Mouse (Mus musculus) erythroblast, adult 5-6 weeks (primary cell): ENCODE results near the gene Ccdc14. TPM values are rescaled to one million over a fixed set of nuclear protein-coding genes. Genes with fewer than 3 reads are reported as not detected.

Experiments
- ATAC-seq: replicated peaks from 2 replicates; pipeline ENCODE4 v1.8.0; 2016; ENCODE audit warnings: moderate number of reproducible peaks, mild to moderate bottlenecking, moderate TSS enrichment, inconsistent platforms; ENCODE audit not compliant: poor library complexity, low FRiP score, severe bottlenecking
- total RNA-seq, 2 experiments: library from RNA; stranded (forward) in 1 of 2; stranded (reverse) in 1 of 2; fragments of 150-400 nt in 1 of 2; fragments of 200-764, 138-1000 nt in 1 of 2; gene quantifications; 2 replicates each; pipeline versions ENCODE4 v1.2.3 to v1.2.4; 2015 to 2017; ENCODE audit warnings: low replicate concordance in 2 of 2

Gene Ccdc14
- total RNA-seq, 2 experiments from 2014 or later, result 2.0 to 2.1 TPM

GRCm38 (mm10) chr16:34772445-34773032, 82.1 kb downstream of the Ccdc14 start:
- ATAC-seq, result no peak

Other genes starting within 250 kb of the Ccdc14 start
- gene Kalrn, start 117.1 kb upstream of the Ccdc14 start, total RNA-seq (2015; ENCODE audit: low replicate concordance), result not detected in 2 replicates
- gene Kalrn, start 117.1 kb upstream of the Ccdc14 start, total RNA-seq (2017; ENCODE audit: low replicate concordance), result 0.84 and 0.94 TPM in 2 replicates
- gene Ropn1, start 40.7 kb upstream of the Ccdc14 start, total RNA-seq (2015; ENCODE audit: low replicate concordance), result not detected in 2 replicates
- gene Ropn1, start 40.7 kb upstream of the Ccdc14 start, total RNA-seq (2017; ENCODE audit: low replicate concordance), result not detected in 2 replicates
- 0.38 and 0.63 TPM in 2 replicates for gene Mylk, start 54.6 kb downstream of the Ccdc14 start, total RNA-seq (2015; ENCODE audit: low replicate concordance)
- 0.85 and 1.1 TPM in 2 replicates for gene Mylk, start 54.6 kb downstream of the Ccdc14 start, total RNA-seq (2017; ENCODE audit: low replicate concordance)